Mouse (Mus musculus) NIH3T3 (cell line): Measurements from ENCODE around the gene Rps6kb1.

ENCODE experiments used
- DNase-seq: peaks from one replicate; pipeline ENCODE4 v3.0.0-alpha.2; 2012; ENCODE audit warnings: low read depth

The Rps6kb1 gene

GRCm38 (mm10) chr11:86468971-86469370 lies 75.6 kb downstream of the Rps6kb1 start:
- DNase-seq, result no peak

DNA sequence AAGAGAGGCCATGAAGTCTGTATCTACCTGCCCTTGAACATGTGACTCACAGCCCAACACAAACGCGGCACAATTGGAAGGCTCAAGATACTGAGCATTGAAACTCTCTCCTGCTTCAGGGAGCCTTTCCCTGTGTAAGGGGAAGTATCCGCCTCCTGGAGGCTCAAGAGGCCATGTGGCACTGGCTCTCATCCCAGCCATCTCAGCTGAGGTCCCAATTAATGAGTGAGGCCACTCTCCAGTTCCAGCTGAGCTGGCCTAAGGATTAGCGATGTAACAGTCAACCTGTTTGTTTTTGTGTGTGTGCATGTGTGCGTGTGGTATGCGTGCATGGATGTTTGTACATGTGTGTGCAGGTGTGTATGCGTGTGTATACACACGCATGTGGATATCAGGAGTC lies 76.3 kb downstream of the Rps6kb1 start:
- DNase-seq, result peak; percentile 49

- peak; percentile 89 for DNase-seq
Observed at GRCm38 (mm10) chr11:86464275-86464674, 80.3 kb downstream of the Rps6kb1 start.

DNA sequence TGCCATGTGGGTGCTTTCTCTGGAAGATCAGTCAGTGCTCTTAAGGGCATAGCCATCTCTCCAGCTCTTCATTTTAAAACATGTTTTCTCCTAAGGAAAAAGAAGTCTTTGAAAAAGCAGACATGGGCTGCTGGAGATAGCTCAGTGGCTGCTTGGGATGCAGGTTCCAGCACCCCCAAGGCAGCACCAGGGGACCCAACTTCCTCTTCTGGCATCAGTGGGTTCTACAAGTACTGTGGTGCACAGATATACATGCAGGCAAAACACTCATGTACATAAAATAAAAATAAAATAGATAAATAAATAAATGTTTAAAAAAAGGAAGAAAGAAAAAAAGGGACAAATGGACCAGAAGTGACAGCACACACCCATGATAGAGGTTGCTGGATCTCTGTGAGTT lies 82.0 kb downstream of the Rps6kb1 start:
- DNase-seq, result peak; percentile 50

GRCm38 (mm10) chr11:86458866-86459265 lies 85.7 kb downstream of the Rps6kb1 start:
- DNase-seq, result no peak

DNA sequence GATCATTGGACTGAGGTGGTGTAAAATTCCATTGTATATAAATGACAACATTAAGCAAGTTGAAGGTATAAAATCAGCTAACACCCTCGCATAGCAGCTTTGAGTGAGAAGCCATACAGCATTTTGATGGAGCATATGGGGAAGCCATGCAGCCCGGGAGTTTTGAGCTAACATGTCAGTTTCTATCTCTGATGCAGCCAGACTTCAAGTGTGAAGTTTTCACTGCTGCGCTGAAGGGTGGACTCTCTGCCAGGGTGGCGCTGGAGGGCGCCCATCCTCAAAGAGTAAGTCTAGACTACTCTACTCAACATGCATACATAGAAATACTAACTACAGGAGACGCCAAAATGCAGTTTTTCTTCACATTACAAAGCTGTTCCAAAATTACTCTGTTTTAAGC lies 87.1 kb downstream of the Rps6kb1 start:
- no peak for DNase-seq

- DNase-seq, result no peak
Observed at GRCm38 (mm10) chr11:86453991-86454390, 90.6 kb downstream of the Rps6kb1 start.
